Mouse (Mus musculus): ENCODE data around the gene Iah1.

DNA sequence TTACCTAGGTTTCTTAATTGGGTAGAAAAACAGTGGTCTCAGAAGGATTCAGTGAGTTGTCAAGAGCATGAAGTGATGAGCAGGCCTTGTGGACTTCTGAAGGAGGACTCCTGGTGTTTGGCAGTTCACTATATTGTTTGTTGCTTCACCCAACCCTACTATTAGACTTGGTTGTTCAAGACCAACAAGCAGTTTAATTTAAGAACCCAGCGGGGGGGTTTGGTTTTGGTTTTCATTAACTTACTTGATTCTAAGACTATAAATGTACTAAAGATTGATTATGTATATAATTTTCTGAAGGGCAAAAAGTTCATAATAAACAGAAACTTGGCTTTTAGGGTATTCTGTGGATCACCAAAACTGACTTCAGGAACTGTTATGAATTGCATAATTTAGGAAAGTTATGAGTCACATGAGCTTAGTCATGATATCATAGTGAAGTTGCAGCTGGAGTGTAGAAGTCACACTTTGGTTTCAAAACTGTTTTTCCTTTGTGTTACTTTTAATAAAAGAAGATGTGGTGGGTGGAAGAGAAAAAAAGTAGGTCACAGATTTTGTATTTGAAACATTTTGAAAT lies 53.9 kb downstream of the Iah1 start:
- TF ChIP-seq MAX (IDR thresholded peaks at IDR 0.05; ENCODE audit: low read depth) (no peak), CEBPB (IDR thresholded peaks at IDR 0.05; ENCODE audit: insufficient read depth, poor library complexity, severe bottlenecking) (peak; percentile 86; the same call in 1 of the 2 replicates), MYOG (IDR thresholded peaks at IDR 0.05; ENCODE audit: control insufficient read depth in 1 of 3, insufficient read depth in 1 of 3, insufficient read length in 2 of 3, low read depth in 2 of 3) (no peak), POLR2A (IDR thresholded peaks at IDR 0.05; ENCODE audit: insufficient read length, low read depth) (no peak), USF1 (IDR thresholded peaks at IDR 0.05; ENCODE audit: low read depth) (peak; percentile 50), TCF12 (IDR thresholded peaks at IDR 0.05; ENCODE audit: insufficient read depth, poor library complexity, severe bottlenecking) (no peak), E2F4 (IDR thresholded peaks at IDR 0.05; ENCODE audit: insufficient read depth) (no peak), POLR2AphosphoS2 (IDR thresholded peaks at IDR 0.05; ENCODE audit: insufficient read length, low read depth) (no peak), MYOD1 (IDR thresholded peaks at IDR 0.05; ENCODE audit: control insufficient read depth in 1 of 3, insufficient read length in 2 of 3, low read depth in 2 of 3) (no peak), SRF (IDR thresholded peaks at IDR 0.05; ENCODE audit: control insufficient read depth, insufficient read length, low read depth) (no peak)
